Mouse (Mus musculus) thymus, adult 2 months (tissue): ENCODE measurements around the gene Tmem150b.

Experiments used
- CTCF ChIP-seq: fragments of 200-500 bp; IDR thresholded peaks from 2 replicates; pipeline ENCODE4 v1.5.1; 2012; ENCODE audit warnings: mild to moderate bottlenecking, control low read depth, low read length, moderate library complexity, borderline replicate concordance; ENCODE audit not compliant: control insufficient read depth, poor library complexity, insufficient read depth; ENCODE audit errors: extremely low read depth
- POLR2A ChIP-seq: fragments of 200-500 bp; IDR thresholded peaks from 2 replicates; pipeline ENCODE4 v1.6.1; 2012; ENCODE audit warnings: mild to moderate bottlenecking, low read length, control low read depth, moderate library complexity; ENCODE audit not compliant: control insufficient read depth, poor library complexity, insufficient read depth; ENCODE audit errors: extremely low read depth

- TF ChIP-seq CTCF (no peak), POLR2A (no peak)
These were observed 50.8 kb downstream of the Tmem150b start for GRCm38 (mm10) chr7:4674114-4674731.
